Mouse (Mus musculus) liver, embryonic 16.5 days (tissue): ENCODE data around the gene Hebp1. TPM values are rescaled to one million over a fixed set of nuclear protein-coding genes. Genes with fewer than 3 reads are reported as not detected.

ENCODE experiments used
- ATAC-seq: fragments of 200-750 bp; cut with Nextera tagmentation; 2 replicates; pipeline ENCODE4 v1.8.0; 2017; ENCODE audit warnings: low read depth, mild to moderate bottlenecking, moderate number of reproducible peaks, moderate library complexity
- H3K27ac ChIP-seq: fragments of 300-500 bp; sonication (generic); 2 replicates; pipeline ENCODE4 v1.5.1; 2014; ENCODE audit warnings: mild to moderate bottlenecking, low read length
- H3K27me3 ChIP-seq: fragments of 300-500 bp; sonication (generic); 2 replicates; pipeline ENCODE4 v1.6.1; 2014; ENCODE audit warnings: low read depth, low read length, mixed read lengths; ENCODE audit not compliant: control insufficient read depth, insufficient read depth
- H3K36me3 ChIP-seq: fragments of 300-500 bp; sonication (generic); 2 replicates; pipeline ENCODE4 v1.6.1; 2014; ENCODE audit warnings: mild to moderate bottlenecking; ENCODE audit not compliant: control insufficient read depth, insufficient read depth
- H3K4me1 ChIP-seq: fragments of 300-500 bp; sonication (generic); 2 replicates; pipeline ENCODE4 v1.6.1; 2014; ENCODE audit warnings: low read depth, low read length, mixed read lengths; ENCODE audit not compliant: control insufficient read depth
- H3K4me2 ChIP-seq: fragments of 300-500 bp; sonication (generic); 2 replicates; pipeline ENCODE4 v1.6.1; 2014; ENCODE audit warnings: low read depth, low read length, mixed read lengths
- H3K4me3 ChIP-seq: fragments of 300-500 bp; sonication (generic); 2 replicates; pipeline ENCODE4 v1.5.1; 2014; ENCODE audit warnings: low read depth, mild to moderate bottlenecking, low read length
- H3K9ac ChIP-seq: fragments of 300-500 bp; sonication (generic); 2 replicates; pipeline ENCODE4 v1.6.1; 2014; ENCODE audit warnings: low read depth, low read length
- H3K9me3 ChIP-seq: fragments of 300-500 bp; sonication (generic); replicated peaks from 2 replicates; pipeline ENCODE4 v1.6.1; 2016; ENCODE audit warnings: low read length; ENCODE audit not compliant: control insufficient read depth
- WGBS: fragments of 180-500 bp; shearing (Covaris S2); extraction: QIAGEN DNeasy Blood & Tissue Kit; methylation state at CpG from one replicate; pipeline ENCODE4 v1.1.7; 2014; ENCODE audit not compliant: insufficient replicate concordance; 5-methylcytosine and 5-hydroxymethylcytosine counted together
- polyA plus RNA-seq: library from polyadenylated mRNA; unstranded; fragments of >200 nt; fragmentation: Nextera tagmentation; extraction: Ambion mirVana; gene quantifications from 2 replicates; pipeline ENCODE4 v1.2.1, GENCODE M21; 2015

Hebp1 gene
- polyA plus RNA-seq = 133 and 134 TPM in 2 replicates

- H3K27ac ChIP-seq = peak within 1 kb of the TSS; percentile 99
- no peaks in the 10 kb centered on the region for H3K27me3 ChIP-seq
- peaks cover 40% of the 10 kb centered on the region for H3K4me1 ChIP-seq
- H3K4me2 ChIP-seq = peak within 1 kb of the TSS; percentile 78
- peak; percentile 79 for ATAC-seq
- peak within 1 kb of the TSS; percentile 94 for H3K4me3 ChIP-seq
- H3K9me3 ChIP-seq = no peaks in the 10 kb centered on the region
- H3K36me3 ChIP-seq = peaks cover 14% of the 10 kb centered on the region; the same call in 1 of the 2 replicates
- H3K9ac ChIP-seq = peak within 1 kb of the TSS; percentile 97
- under 1% methylated on average over 52 of the region's 52 CpGs for WGBS
Measured at GRCm38 (mm10) chr6:135197921-135198532, at the start of gene Hebp1, which contains the start of gene Fam234b. Hebp1 (minus strand) TSS chr6:135198022. Fam234b (plus strand) TSS chr6:135197977.

GRCm38 (mm10) chr6:135245586-135245985 is 47.8 kb upstream of the Hebp1 start:
- Histone ChIP-seq H3K9me3 (no peaks in the 10 kb centered on the region), H3K9ac (no peak overlapping the region), H3K36me3 (no peaks in the 10 kb centered on the region), H3K4me3 (no peak overlapping the region), H3K4me1 (no peaks in the 10 kb centered on the region; the same call in 1 of the 2 replicates), H3K27me3 (no peaks in the 10 kb centered on the region; the same call in 1 of the 2 replicates), H3K27ac (no peak overlapping the region), H3K4me2 (no peak overlapping the region)
- 62% methylated on average over 8 of the region's 8 CpGs for WGBS
- no peak for ATAC-seq

- Histone ChIP-seq H3K4me1 (no peaks in the 10 kb centered on the region; the same call in none of the 2 replicates), H3K27me3 (no peaks in the 10 kb centered on the region), H3K9me3 (no peaks in the 10 kb centered on the region), H3K4me2 (no peak overlapping the region), H3K9ac (no peak overlapping the region), H3K27ac (no peak overlapping the region), H3K4me3 (no peak overlapping the region), H3K36me3 (no peaks in the 10 kb centered on the region; the same call in none of the 2 replicates)
- no peak for ATAC-seq
- 75% methylated on average over 8 of the region's 8 CpGs for WGBS
Measured at GRCm38 (mm10) chr6:135240361-135240760, 42.5 kb upstream of the Hebp1 start.

GRCm38 (mm10) chr6:135238211-135238610 is 40.4 kb upstream of the Hebp1 start:
- H3K36me3 ChIP-seq = peaks cover 12% of the 10 kb centered on the region
- H3K9ac ChIP-seq = no peak overlapping the region
- H3K27me3 ChIP-seq = no peaks in the 10 kb centered on the region
- no peak overlapping the region for H3K27ac ChIP-seq
- no peak overlapping the region for H3K4me2 ChIP-seq
- WGBS = 67% methylated on average over 4 of the region's 4 CpGs
- H3K4me1 ChIP-seq = no peaks in the 10 kb centered on the region; the same call in none of the 2 replicates
- H3K4me3 ChIP-seq = no peak overlapping the region
- no peaks in the 10 kb centered on the region for H3K9me3 ChIP-seq
- ATAC-seq = no peak

GRCm38 (mm10) chr6:135237326-135237725 is 39.5 kb upstream of the Hebp1 start:
- Histone ChIP-seq H3K36me3 (peaks cover 18% of the 10 kb centered on the region), H3K9me3 (no peaks in the 10 kb centered on the region), H3K4me3 (no peak overlapping the region), H3K27ac (no peak overlapping the region), H3K9ac (no peak overlapping the region), H3K27me3 (no peaks in the 10 kb centered on the region), H3K4me2 (no peak overlapping the region), H3K4me1 (no peaks in the 10 kb centered on the region; the same call in none of the 2 replicates)
- WGBS = 35% methylated on average over 14 of the region's 14 CpGs
- ATAC-seq = 0 out of 2 replicates have a peak, but pooled peaks have one; percentile 23

GRCm38 (mm10) chr6:135236576-135236975 is 38.8 kb upstream of the Hebp1 start:
- no peak for ATAC-seq
- H3K27ac ChIP-seq = no peak overlapping the region
- no peak overlapping the region for H3K4me3 ChIP-seq
- no peak overlapping the region for H3K9ac ChIP-seq
- peaks cover 23% of the 10 kb centered on the region for H3K36me3 ChIP-seq
- H3K9me3 ChIP-seq = no peaks in the 10 kb centered on the region
- WGBS = 69% methylated on average over 3 of the region's 3 CpGs
- H3K4me2 ChIP-seq = no peak overlapping the region
- no peaks in the 10 kb centered on the region; the same call in none of the 2 replicates for H3K4me1 ChIP-seq
- H3K27me3 ChIP-seq = no peaks in the 10 kb centered on the region

GRCm38 (mm10) chr6:135235742-135236141 is 37.9 kb upstream of the Hebp1 start:
- no peaks in the 10 kb centered on the region for H3K27me3 ChIP-seq
- no peaks in the 10 kb centered on the region for H3K9me3 ChIP-seq
- WGBS = 72% methylated on average over 3 of the region's 3 CpGs
- H3K9ac ChIP-seq = no peak overlapping the region
- H3K4me3 ChIP-seq = no peak overlapping the region
- ATAC-seq = no peak
- no peaks in the 10 kb centered on the region; the same call in 1 of the 2 replicates for H3K4me1 ChIP-seq
- no peak overlapping the region for H3K27ac ChIP-seq
- H3K4me2 ChIP-seq = no peak overlapping the region
- peaks cover 26% of the 10 kb centered on the region for H3K36me3 ChIP-seq

- no peaks in the 10 kb centered on the region; the same call in none of the 2 replicates for H3K4me1 ChIP-seq
Measured at GRCm38 (mm10) chr6:135232443-135233182, 34.8 kb upstream of the Hebp1 start.

GRCm38 (mm10) chr6:135230586-135230985 is 32.8 kb upstream of the Hebp1 start:
- Histone ChIP-seq H3K4me1 (no peaks in the 10 kb centered on the region; the same call in 1 of the 2 replicates), H3K9me3 (no peaks in the 10 kb centered on the region), H3K4me2 (no peak overlapping the region), H3K4me3 (no peak overlapping the region), H3K27ac (no peak overlapping the region), H3K9ac (no peak overlapping the region), H3K36me3 (peaks cover 58% of the 10 kb centered on the region), H3K27me3 (no peaks in the 10 kb centered on the region)
- 86% methylated on average over 6 of the region's 6 CpGs for WGBS
- ATAC-seq = no peak

More at GRCm38 (mm10) chr6:135232443-135233182, 34.8 kb upstream of the Hebp1 start:
- H3K9me3 ChIP-seq = no peaks in the 10 kb centered on the region
- no peak overlapping the region for H3K27ac ChIP-seq
- H3K36me3 ChIP-seq = peaks cover 41% of the 10 kb centered on the region
- no peak overlapping the region for H3K4me3 ChIP-seq
- H3K4me2 ChIP-seq = no peak overlapping the region
- WGBS = 79% methylated on average over 12 of the region's 12 CpGs
- H3K27me3 ChIP-seq = no peaks in the 10 kb centered on the region
- no peak for ATAC-seq
- no peak overlapping the region for H3K9ac ChIP-seq
